Mouse (Mus musculus): Measurements from ENCODE around the gene Cma1. TPM values are rescaled to one million over a fixed set of nuclear protein-coding genes. Genes with fewer than 3 reads are reported as not detected.

Cma1 gene
- polyA plus RNA-seq, 1 experiment from 2014 or later: not detected

DNA sequence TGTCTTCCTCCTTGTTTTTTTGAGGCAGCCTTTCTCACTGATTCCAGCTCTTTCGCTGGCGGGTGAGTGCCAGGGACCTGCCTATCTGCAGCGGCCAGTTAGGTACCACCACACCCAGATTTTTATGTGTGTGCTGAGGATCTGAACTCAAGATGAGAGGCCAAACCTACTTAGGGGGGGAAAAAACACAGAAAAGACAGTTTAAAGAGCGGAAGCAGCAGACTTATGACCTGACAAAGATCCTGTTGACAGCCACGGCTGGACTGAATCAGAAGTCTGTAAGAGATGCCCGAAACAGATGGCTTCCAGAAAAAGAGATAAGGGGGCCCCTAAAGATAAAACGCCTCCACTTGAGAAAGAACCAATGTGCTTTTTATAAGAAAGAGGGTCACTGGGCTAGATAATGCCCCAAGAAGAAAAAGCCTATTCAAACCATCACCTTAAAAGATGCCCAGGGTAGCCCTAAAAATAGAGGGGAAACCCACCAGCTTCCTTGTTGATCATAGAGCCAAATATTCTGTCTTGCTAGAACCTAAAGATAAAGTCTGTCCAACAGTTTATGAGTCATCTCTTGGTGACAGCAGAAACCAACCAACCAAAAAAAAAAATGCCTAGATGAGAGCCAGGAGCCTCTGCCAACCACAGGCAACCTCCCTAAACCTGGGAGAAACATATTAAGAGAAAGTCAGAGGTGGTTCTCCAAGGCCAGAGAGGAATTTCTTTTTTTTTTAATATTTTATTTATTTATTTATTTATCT is 21.8 kb downstream of the Cma1 start:
- Histone ChIP-seq H3K9ac (no peak overlapping the region), H3K36me3 (no peaks in the 10 kb centered on the region), H3K27ac (replicated peaks) (no peak overlapping the region), H3K27me3 (no peaks in the 10 kb centered on the region), H3K4me3 (no peak overlapping the region), H3K4me1 (replicated peaks) (peaks cover 4% of the 10 kb centered on the region; the same call in 1 of the 2 replicates), H3K9me3 (no peaks in the 10 kb centered on the region), H3K4me2 (no peak overlapping the region)
- ATAC-seq (ENCODE audit: low read depth): no peak
- WGBS: 74% methylated on average over 7 of the region's 7 CpGs

DNA sequence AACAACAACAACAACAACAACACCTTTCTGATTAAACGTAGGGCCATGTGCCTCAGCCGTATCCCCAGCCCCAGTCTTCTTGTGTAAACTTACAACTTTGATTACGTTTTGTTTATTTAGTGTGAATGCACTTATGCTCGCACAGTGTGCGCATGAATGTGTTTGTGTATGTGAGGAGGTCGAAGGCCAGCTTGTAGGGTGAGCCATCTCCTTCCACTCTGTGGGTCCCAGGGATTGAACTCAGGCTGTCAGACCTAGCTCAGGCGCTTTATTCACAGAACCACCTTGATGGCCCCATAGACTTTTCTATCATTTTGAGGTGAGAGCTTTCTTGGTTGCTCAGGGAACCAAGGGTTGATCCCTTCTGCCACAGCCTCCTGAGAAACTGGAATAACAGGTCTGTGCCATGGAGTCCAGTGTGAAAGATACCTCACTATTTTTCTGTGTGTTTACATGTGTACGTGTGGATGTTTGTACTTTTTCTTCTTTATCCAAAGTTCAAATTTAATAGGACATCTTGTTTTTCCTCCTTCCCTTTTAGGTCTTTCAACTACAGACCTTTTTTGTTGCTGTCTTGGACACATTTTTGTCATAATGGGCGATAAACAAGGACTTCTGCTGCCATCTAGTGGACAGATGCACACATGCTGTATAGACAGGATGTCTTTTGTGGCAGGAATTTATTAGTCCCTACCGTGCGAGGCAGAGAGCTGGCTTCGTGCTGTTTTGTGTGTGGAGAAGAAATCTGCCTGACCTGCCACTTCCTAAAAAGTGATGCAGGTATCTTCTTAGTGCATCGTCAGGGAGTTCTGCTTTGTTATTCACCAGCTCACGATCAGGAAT is 26.0 kb downstream of the Cma1 start:
- no peaks in the 10 kb centered on the region for H3K9me3 ChIP-seq
- no peak overlapping the region for H3K27ac ChIP-seq (replicated peaks)
- peak; percentile 87 for ATAC-seq (ENCODE audit: low read depth)
- no peak overlapping the region for H3K4me3 ChIP-seq
- peak overlapping the region; percentile 45 for H3K9ac ChIP-seq
- WGBS: 45% methylated on average over 14 of the region's 14 CpGs
- peak overlapping the region; percentile 41 for H3K4me2 ChIP-seq
- no peaks in the 10 kb centered on the region for H3K27me3 ChIP-seq
- H3K36me3 ChIP-seq: no peaks in the 10 kb centered on the region
- H3K4me1 ChIP-seq (replicated peaks): peaks cover 4% of the 10 kb centered on the region; the same call in 1 of the 2 replicates

DNA sequence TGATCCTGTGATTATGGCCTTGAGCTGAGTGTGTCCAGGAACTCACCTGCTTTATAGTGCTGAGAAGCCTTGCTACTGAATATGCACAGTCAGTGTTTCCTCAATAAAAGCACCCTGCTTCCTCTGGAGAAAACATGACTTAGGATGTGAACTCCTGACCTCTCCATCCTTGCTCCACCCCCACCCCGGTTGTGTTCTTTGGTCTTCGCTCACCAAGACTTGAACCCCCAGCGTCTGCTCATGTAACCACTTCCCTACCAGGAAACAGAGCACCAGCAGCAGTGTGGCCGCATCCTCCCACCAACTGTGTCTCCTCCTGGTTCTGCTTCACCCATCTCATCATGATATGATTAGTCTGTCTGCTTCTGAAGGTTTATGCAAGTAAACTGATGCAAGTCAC is 31.1 kb downstream of the Cma1 start:
- H3K36me3 ChIP-seq: no peaks in the 10 kb centered on the region
- no peak overlapping the region for H3K4me2 ChIP-seq
- no peak overlapping the region for H3K9ac ChIP-seq
- no peak overlapping the region for H3K4me3 ChIP-seq
- H3K4me1 ChIP-seq (replicated peaks): no peaks in the 10 kb centered on the region
- ATAC-seq (ENCODE audit: low read depth): no peak
- H3K27me3 ChIP-seq: no peaks in the 10 kb centered on the region
- whole genome bisulfite sequencing: 44% methylated on average over 4 of the region's 4 CpGs
- no peak overlapping the region for H3K27ac ChIP-seq (replicated peaks)
- H3K9me3 ChIP-seq: no peaks in the 10 kb centered on the region

DNA sequence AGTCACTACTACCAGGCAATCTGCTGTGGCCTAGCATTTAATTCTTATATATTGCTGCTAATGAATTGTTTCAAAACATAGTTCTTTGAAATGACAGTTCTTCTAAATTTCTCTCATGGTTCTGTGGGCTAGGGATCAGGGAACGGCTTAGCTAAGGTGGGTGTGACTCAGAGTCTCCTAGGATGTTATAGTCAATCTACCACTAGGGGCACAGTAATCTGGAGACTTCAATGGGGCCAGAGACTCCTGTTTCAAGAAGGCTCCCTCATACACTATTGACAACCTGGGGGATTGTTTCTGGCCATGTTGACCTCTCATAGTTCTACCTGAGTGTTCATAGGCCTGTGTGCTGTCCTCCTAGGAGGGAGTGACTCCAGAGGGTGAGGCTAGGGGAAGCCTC is 39.0 kb downstream of the Cma1 start:
- H3K4me1 ChIP-seq (replicated peaks): peaks cover 7% of the 10 kb centered on the region
- no peaks in the 10 kb centered on the region for H3K36me3 ChIP-seq
- no peak overlapping the region for H3K9ac ChIP-seq
- no peak overlapping the region for H3K27ac ChIP-seq (replicated peaks)
- ATAC-seq (ENCODE audit: low read depth): no peak
- H3K9me3 ChIP-seq: no peaks in the 10 kb centered on the region
- no peak overlapping the region for H3K4me3 ChIP-seq
- no peaks in the 10 kb centered on the region for H3K27me3 ChIP-seq
- no peak overlapping the region for H3K4me2 ChIP-seq
- 44% methylated on average over 1 of the region's 1 CpGs for WGBS

DNA sequence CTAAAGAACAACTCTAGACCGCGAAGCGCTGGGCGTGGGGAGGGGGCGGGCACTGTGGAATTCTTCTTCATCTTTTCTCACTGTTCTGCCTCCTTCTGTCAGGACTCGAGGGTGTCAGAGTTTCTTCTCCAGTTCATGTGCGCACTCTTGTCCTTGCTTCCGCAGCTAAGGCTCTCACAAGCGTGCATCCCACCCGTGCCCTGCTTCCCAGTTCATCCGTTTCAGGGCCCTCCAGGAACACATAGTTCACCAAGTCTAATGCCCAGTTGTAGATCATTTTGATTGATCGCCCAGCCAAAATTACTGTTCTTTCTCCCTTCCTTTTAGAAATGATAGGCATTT is 44.1 kb downstream of the Cma1 start:
- H3K9ac ChIP-seq: peak overlapping the region; percentile 86
- no peak; the same call in 1 of the 2 replicates for ATAC-seq (ENCODE audit: low read depth)
- no peaks in the 10 kb centered on the region for H3K27me3 ChIP-seq
- H3K36me3 ChIP-seq: peaks cover 26% of the 10 kb centered on the region
- peak overlapping the region; percentile 57 for H3K4me3 ChIP-seq
- WGBS: 7% methylated on average over 12 of the region's 12 CpGs
- H3K4me2 ChIP-seq: peak overlapping the region; percentile 92
- H3K4me1 ChIP-seq (replicated peaks): peaks cover 20% of the 10 kb centered on the region
- no peaks in the 10 kb centered on the region for H3K9me3 ChIP-seq
- H3K27ac ChIP-seq (replicated peaks): peak overlapping the region; percentile 84

GRCm38 (mm10) chr14:55899701-55900413 is 44.6 kb downstream of the Cma1 start, which contains the start of gene Sdr39u1:
TSS of gene Sdr39u1 (minus strand) at chr14:55900293.
- Histone ChIP-seq H3K4me1 (replicated peaks) (peaks cover 20% of the 10 kb centered on the region), H3K4me3 (peak within 1 kb of the TSS; percentile 57), H3K27me3 (no peaks in the 10 kb centered on the region), H3K9ac (peak within 1 kb of the TSS; percentile 86), H3K9me3 (no peaks in the 10 kb centered on the region), H3K4me2 (peak within 1 kb of the TSS; percentile 92), H3K27ac (replicated peaks) (peak within 1 kb of the TSS; percentile 84), H3K36me3 (peaks cover 31% of the 10 kb centered on the region)
- WGBS: 2% methylated on average over 39 of the region's 39 CpGs
- ATAC-seq (ENCODE audit: low read depth): peak; percentile 95

GRCm38 (mm10) chr14:55898947-55899346 is 45.5 kb downstream of the Cma1 start:
- Histone ChIP-seq H3K9me3 (no peaks in the 10 kb centered on the region), H3K9ac (peak overlapping the region; percentile 86), H3K4me2 (peak overlapping the region; percentile 92), H3K27ac (replicated peaks) (no peak overlapping the region), H3K4me3 (peak overlapping the region; percentile 57), H3K36me3 (peaks cover 40% of the 10 kb centered on the region), H3K27me3 (no peaks in the 10 kb centered on the region), H3K4me1 (replicated peaks) (peaks cover 20% of the 10 kb centered on the region)
- WGBS: 91% methylated on average over 7 of the region's 7 CpGs
- no peak for ATAC-seq (ENCODE audit: low read depth)

GRCm38 (mm10) chr14:55897671-55898070 is 46.8 kb downstream of the Cma1 start:
- no peak overlapping the region for H3K9ac ChIP-seq
- H3K27me3 ChIP-seq: no peaks in the 10 kb centered on the region
- ATAC-seq (ENCODE audit: low read depth): no peak
- 93% methylated on average over 12 of the region's 12 CpGs for WGBS
- H3K4me2 ChIP-seq: no peak overlapping the region
- peaks cover 49% of the 10 kb centered on the region for H3K36me3 ChIP-seq
- peaks cover 20% of the 10 kb centered on the region for H3K4me1 ChIP-seq (replicated peaks)
- H3K27ac ChIP-seq (replicated peaks): no peak overlapping the region
- no peak overlapping the region for H3K4me3 ChIP-seq
- H3K9me3 ChIP-seq: no peaks in the 10 kb centered on the region

Other genes with a start within 250 kb of the Cma1 start
- gene Tgm1, start 230.7 kb downstream of the Cma1 start, polyA plus RNA-seq (2015; fragmentation: Nextera tagmentation; extraction: Ambion mirVana): 0.17 and 0.66 TPM in 2 replicates
- 50.6 and 53.2 TPM in 2 replicates for gene Rabggta, start 222.4 kb downstream of the Cma1 start, polyA plus RNA-seq (2015; fragmentation: Nextera tagmentation; extraction: Ambion mirVana)
- 90.0 and 95.0 TPM in 2 replicates for gene Dhrs1, start 199.0 kb downstream of the Cma1 start, polyA plus RNA-seq (2015; fragmentation: Nextera tagmentation; extraction: Ambion mirVana)
- 29.3 and 32.7 TPM in 2 replicates for gene Nop9, start 199.0 kb downstream of the Cma1 start, polyA plus RNA-seq (2015; fragmentation: Nextera tagmentation; extraction: Ambion mirVana)
- 0.24 TPM in 1 of 2 replicates, not detected in the other for gene Cideb, start 186.2 kb downstream of the Cma1 start, polyA plus RNA-seq (2015; fragmentation: Nextera tagmentation; extraction: Ambion mirVana)
- 0.29 and 0.33 TPM in 2 replicates for gene Ltb4r2, start 183.2 kb downstream of the Cma1 start, polyA plus RNA-seq (2015; fragmentation: Nextera tagmentation; extraction: Ambion mirVana)
- gene Ltb4r1, start 178.7 kb downstream of the Cma1 start, polyA plus RNA-seq (2015; fragmentation: Nextera tagmentation; extraction: Ambion mirVana): 0.21 and 0.28 TPM in 2 replicates
- gene Adcy4, start 160.6 kb downstream of the Cma1 start, polyA plus RNA-seq (2015; fragmentation: Nextera tagmentation; extraction: Ambion mirVana): 4.4 and 5.7 TPM in 2 replicates
- gene Ripk3, start 155.8 kb downstream of the Cma1 start, polyA plus RNA-seq (2015; fragmentation: Nextera tagmentation; extraction: Ambion mirVana): 4.3 and 4.7 TPM in 2 replicates
- 12.2 and 14.2 TPM in 2 replicates for gene Nfatc4, start 121.5 kb downstream of the Cma1 start, polyA plus RNA-seq (2015; fragmentation: Nextera tagmentation; extraction: Ambion mirVana)
- 11.8 and 12.7 TPM in 2 replicates for gene Nynrin, start 90.7 kb downstream of the Cma1 start, polyA plus RNA-seq (2015; fragmentation: Nextera tagmentation; extraction: Ambion mirVana)
- gene Cbln3, start 60.3 kb downstream of the Cma1 start, polyA plus RNA-seq (2015; fragmentation: Nextera tagmentation; extraction: Ambion mirVana): 0.19 and 0.25 TPM in 2 replicates
- 10.5 and 11.1 TPM in 2 replicates for gene Khnyn, start 59.7 kb downstream of the Cma1 start, polyA plus RNA-seq (2015; fragmentation: Nextera tagmentation; extraction: Ambion mirVana)
- gene Sdr39u1, start 44.4 kb downstream of the Cma1 start, polyA plus RNA-seq (2015; fragmentation: Nextera tagmentation; extraction: Ambion mirVana): 105 and 109 TPM in 2 replicates
- not detected in 2 replicates for gene Cma2, start 6.3 kb upstream of the Cma1 start, polyA plus RNA-seq (2015; fragmentation: Nextera tagmentation; extraction: Ambion mirVana)
- not detected in 2 replicates for gene Mcpt1, start 73.3 kb upstream of the Cma1 start, polyA plus RNA-seq (2015; fragmentation: Nextera tagmentation; extraction: Ambion mirVana)
- not detected in 2 replicates for gene Mcpt9, start 85.8 kb upstream of the Cma1 start, polyA plus RNA-seq (2015; fragmentation: Nextera tagmentation; extraction: Ambion mirVana)
- gene Mcpt2, start 97.4 kb upstream of the Cma1 start, polyA plus RNA-seq (2015; fragmentation: Nextera tagmentation; extraction: Ambion mirVana): not detected in 2 replicates
- not detected in 2 replicates for gene Mcpt4, start 117.6 kb upstream of the Cma1 start, polyA plus RNA-seq (2015; fragmentation: Nextera tagmentation; extraction: Ambion mirVana)
- not detected in 2 replicates for gene Mcpt8, start 140.6 kb upstream of the Cma1 start, polyA plus RNA-seq (2015; fragmentation: Nextera tagmentation; extraction: Ambion mirVana)
- gene Ctsg, start 157.9 kb upstream of the Cma1 start, polyA plus RNA-seq (2015; fragmentation: Nextera tagmentation; extraction: Ambion mirVana): not detected in 2 replicates
- not detected in 2 replicates for gene Gzme, start 175.9 kb upstream of the Cma1 start, polyA plus RNA-seq (2015; fragmentation: Nextera tagmentation; extraction: Ambion mirVana)
- not detected in 2 replicates for gene Gzmd, start 187.9 kb upstream of the Cma1 start, polyA plus RNA-seq (2015; fragmentation: Nextera tagmentation; extraction: Ambion mirVana)
- not detected in 2 replicates for gene Gzmg, start 214.9 kb upstream of the Cma1 start, polyA plus RNA-seq (2015; fragmentation: Nextera tagmentation; extraction: Ambion mirVana)
- not detected in 2 replicates for gene Gzmn, start 229.9 kb upstream of the Cma1 start, polyA plus RNA-seq (2015; fragmentation: Nextera tagmentation; extraction: Ambion mirVana)